Mouse (Mus musculus) liver, adult 2 months (tissue): Measurements from ENCODE around the gene Cdc20b.

Source experiments
- CTCF ChIP-seq: fragments of 200-500 bp; IDR thresholded peaks from 2 replicates; pipeline ENCODE4 v1.5.1; 2011; ENCODE audit warnings: low read depth, low read length, control low read depth
- POLR2A ChIP-seq: fragments of 200-500 bp; IDR thresholded peaks from 2 replicates; pipeline ENCODE4 v1.6.1; 2011; ENCODE audit warnings: low read length, control low read depth; ENCODE audit not compliant: insufficient read depth; ENCODE audit errors: extremely low read depth

DNA sequence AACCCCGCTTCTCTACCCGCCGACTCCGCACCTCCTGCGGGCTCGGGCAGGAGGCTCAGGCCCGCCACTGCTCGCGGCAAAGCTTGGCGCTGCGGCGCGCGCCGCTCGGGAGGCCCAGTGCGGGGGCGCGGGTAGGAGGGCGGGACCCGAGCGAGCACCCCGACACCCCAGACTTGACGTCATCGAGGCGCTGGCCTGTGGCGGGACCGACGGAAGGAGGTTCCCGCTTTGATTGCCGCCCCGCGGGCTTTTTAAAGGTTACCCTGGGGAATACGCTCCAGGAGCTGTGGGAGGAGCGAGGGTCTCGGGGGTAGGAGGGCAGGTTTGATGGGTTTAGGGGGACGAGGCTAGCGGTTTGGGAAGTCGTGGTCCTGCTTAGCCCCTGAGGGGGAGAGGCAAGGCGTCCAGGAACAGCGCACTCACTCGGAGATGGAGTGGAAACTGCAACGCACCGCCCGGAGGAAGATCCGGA lies at the start of gene Cdc20b:
- TF ChIP-seq POLR2A (no peak), CTCF (no peak)
